Mouse (Mus musculus) liver, postnatal 0 days (tissue): ENCODE measurements at regions not wholly inside any gene's neighbourhood (a gene's known extent, or its start where the extent isn't known, plus 50 kb on each side); places are given as distances from the start of the nearest gene placed in this dataset.

Experiments used
- CTCF ChIP-seq: sonication (generic); IDR thresholded peaks from 2 replicates; pipeline ENCODE4 v1.5.1; 2016; ENCODE audit warnings: antibody characterized with exemption, low read depth
- EP300 ChIP-seq: IDR thresholded peaks from 2 replicates; pipeline ENCODE4 v1.6.1; 2016; ENCODE audit warnings: antibody characterized with exemption, low read depth, mild to moderate bottlenecking

GRCm38 (mm10) chr6:52385044-52385443 lies 71.7 kb downstream of the Evx1 start:
- TF ChIP-seq CTCF (no peak), EP300 (no peak)
